Mouse (Mus musculus) lung, adult 10 weeks (tissue): Measurements from ENCODE around the gene Cys1. TPM values are rescaled to one million over a fixed set of nuclear protein-coding genes. Genes with fewer than 3 reads are reported as not detected.

Source experiments
- polyA plus RNA-seq: library from polyadenylated mRNA; stranded (reverse); fragments of 350-450 nt; fragmentation: Illumina TruSeq; extraction: RNeasy Lipid Tissue Mini Kit (QIAGEN cat#74804); gene quantifications from one replicate; pipeline ENCODE4 v1.2.3, GENCODE M21; 2014; ENCODE audit warnings: low read depth, low replicate concordance; ENCODE audit not compliant: insufficient read depth

Gene Cys1
- 13.1 TPM for polyA plus RNA-seq

GRCm38 (mm10) chr12:24681286-24682023, at the start of gene Cys1:
Cys1 (minus strand) TSS chr12:24681813.

GRCm38 (mm10) chr12:24707954-24708823, 26.6 kb upstream of the Cys1 start, which contains the start of gene Rrm2:
Rrm2 (plus strand) TSS chr12:24708241.

GRCm38 (mm10) chr12:24651063-24651557, 30.5 kb downstream of the Cys1 start, which contains the start of gene Klf11:
Klf11 (plus strand) TSS chr12:24651274.

Other genes starting within 250 kb of the Cys1 start
- 11.4 TPM for gene Taf1b, start 183.5 kb downstream of the Cys1 start, polyA plus RNA-seq
- gene Grhl1, start 109.5 kb downstream of the Cys1 start, polyA plus RNA-seq: 2.8 TPM
- gene Klf11, start 30.5 kb downstream of the Cys1 start, polyA plus RNA-seq: 11.7 TPM
- 3.3 TPM for gene Rrm2, start 26.4 kb upstream of the Cys1 start, polyA plus RNA-seq
- 2.1 TPM for gene Mboat2, start 149.1 kb upstream of the Cys1 start, polyA plus RNA-seq